Mouse (Mus musculus): ENCODE measurements around the gene Zfp691. TPM values are rescaled to one million over a fixed set of nuclear protein-coding genes. Genes with fewer than 3 reads are reported as not detected.

Gene Zfp691
- total RNA-seq, 2 experiments from 2014 or later, result 15.5 to 16.9 TPM

DNA sequence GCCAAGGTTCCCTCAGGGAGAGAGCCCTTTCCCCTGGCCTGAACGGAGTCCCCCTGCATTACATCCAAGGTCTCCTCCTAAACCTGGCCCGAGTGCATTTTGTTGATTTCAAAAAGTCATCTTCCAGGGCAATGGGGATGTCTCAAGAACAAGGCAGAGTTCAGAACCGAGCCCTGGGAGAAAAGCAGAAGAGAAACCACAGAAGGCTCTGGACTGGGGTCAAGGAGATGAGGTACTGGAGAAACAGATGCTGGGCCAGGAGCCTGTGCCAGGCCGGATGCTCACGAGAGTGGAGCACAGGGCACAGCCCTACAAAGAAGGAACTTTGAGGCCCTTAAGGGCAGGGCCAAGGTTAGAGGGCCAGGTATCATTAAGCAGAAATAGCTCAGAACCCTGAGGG, 3.7 kb upstream of the Zfp691 start:
- intact Hi-C loops (cut with DNase I), result no loop called here
- DNase-seq, result no peak

DNA sequence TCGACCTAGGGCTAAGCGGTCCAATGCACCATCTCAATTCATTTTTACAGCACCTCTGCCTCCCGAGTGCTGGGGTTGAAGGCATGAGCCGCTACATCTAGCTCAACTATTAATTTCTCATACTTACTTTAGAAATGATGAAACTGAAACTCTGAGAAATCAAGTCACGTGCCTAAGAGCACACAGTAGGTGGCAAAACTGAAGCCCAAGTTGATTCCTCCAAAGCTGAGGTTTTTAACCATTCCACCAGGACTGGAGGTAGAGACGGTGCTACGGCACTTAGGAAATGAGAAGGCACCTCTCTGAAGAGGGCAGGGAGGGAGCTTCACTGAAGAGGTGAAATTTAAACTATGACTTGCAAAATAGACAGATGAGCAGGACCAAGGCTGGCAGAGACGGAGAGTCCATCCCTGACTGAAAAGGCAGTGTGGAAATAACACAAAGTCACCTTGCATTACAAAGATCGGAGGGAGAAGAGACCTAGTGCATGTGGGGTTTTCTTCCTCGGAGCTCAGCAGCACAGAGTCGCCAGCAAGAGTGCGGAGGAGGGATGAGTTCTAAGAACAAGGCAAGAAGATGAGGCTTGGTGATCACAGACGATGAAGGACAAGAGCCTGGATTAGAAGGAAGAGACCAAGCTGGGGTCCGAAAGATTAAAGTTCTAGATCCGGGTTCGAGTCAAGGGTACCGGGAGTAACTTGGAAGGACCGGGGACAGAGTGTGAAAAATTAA, 910 bp downstream of the Zfp691 start:
- intact Hi-C loops (cut with DNase I), result no loop called here
- DNase-seq, result no peak

DNA sequence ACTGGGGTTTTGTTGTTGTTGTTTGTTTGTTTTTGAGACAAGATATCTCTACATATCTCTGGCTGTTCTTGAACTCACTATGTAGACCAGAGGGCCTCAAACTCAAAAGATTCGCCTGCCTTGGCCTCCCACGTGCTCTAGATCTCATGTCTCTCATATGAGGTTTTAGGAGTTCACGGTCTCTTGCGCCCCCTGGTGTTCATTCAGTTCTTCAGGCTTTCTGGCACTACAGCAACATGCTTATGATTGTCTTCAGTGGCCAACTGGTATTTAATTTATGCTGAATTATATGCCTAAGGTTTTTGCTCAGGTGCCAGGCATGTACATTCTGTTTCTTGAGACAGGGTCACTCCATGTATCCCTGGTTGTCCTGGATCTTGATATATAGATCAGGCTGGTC, 6.3 kb downstream of the Zfp691 start:
- intact Hi-C loops (cut with DNase I), result loop anchor here (1.0 to 5.0 kb wide), 2 partner anchors 35 to 162 kb away; no protein-coding TSS in a partner anchor
- DNase-seq, result peak; percentile 61 to 70

DNA sequence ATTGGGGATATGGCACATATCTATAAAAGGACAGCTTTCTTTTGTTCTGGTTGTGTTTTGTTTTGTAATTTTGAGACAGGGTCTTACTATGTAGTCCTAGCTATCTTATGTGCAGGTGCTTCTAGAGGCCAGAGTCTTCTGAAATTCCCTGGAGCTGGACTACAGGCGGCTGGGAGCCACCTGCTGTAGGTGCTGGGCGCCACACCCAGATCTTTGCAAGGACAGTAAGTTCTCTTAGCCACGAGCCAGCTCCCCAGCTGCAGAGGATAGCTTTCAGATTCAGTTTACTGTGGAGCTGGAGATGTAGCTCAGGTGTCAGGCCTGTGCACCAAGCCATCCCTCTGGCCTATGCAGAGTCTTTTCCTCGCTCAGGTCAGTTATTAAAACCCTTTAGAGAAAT, 6.9 kb downstream of the Zfp691 start:
- no peak for DNase-seq
- intact Hi-C loops (cut with DNase I), result loop anchor here (1.0 to 5.0 kb wide), 2 partner anchors 35 to 162 kb away; no protein-coding TSS in a partner anchor

DNA sequence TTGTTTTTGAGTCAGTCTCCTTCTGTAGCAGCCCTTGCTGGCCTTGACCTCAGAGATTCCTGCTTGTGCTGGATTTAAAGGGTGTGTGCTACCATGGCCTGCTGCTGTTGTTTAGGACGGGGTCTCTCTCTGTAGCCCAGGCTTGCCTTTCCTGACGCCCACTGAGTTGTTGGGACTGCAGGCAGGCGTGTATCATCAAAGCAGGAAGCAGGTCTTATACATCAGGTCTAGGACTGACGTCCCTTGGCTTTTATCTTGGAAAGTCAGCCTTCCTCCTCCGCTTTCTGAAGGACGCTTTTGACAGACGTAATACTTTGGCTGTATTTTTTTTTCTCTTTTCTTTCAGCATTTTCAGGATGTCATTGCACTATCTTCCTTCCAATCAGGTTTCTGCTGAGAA, 8.1 kb downstream of the Zfp691 start:
- DNase-seq, result no peak
- intact Hi-C loops (cut with DNase I), result loop anchor here (5.0 kb wide), 1 partner anchor 36 kb away; no protein-coding TSS in a partner anchor

DNA sequence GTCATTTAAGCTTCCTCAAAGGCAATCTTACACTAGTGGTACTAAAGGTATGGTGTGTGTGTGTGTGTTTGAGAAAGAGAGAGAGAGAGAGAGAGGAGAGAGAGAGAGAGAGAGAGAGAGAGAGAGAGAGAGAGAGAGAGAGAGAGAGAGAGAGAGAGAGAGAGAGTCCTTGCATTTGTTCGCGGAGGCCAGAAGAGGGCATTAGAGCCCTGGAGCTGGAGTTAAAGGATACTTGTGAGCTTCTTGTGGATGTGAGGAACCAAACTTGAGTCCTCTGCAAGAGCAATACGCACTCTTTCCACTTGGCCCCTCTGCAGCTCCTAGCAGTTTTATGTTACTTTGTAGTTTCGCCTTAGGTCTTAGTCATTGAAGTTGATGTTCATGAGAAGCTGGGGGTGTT, 11.0 kb downstream of the Zfp691 start:
- intact Hi-C loops (cut with DNase I), result no loop called here
- DNase-seq, result no peak

DNA sequence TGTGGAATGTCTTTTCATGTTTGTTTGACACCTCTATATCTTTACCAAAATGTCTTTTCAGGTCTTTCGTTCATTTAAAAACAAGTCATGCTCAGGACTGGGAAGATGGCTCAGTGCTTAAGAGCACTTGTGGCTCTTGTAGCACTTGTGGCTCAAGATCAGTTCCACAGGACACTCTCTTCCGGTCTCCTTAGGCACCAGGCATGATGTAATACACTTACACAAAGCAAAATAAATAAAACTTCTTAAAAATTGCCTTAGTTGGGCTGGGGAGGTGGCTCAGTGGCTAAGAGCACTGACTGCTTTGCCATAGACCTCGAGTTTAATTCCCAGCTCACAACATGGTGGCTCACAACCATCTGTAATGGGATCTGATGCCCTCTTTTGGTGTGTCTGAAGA, 12.6 kb downstream of the Zfp691 start:
- intact Hi-C loops (cut with DNase I), result no loop called here
- DNase-seq, result no peak

DNA sequence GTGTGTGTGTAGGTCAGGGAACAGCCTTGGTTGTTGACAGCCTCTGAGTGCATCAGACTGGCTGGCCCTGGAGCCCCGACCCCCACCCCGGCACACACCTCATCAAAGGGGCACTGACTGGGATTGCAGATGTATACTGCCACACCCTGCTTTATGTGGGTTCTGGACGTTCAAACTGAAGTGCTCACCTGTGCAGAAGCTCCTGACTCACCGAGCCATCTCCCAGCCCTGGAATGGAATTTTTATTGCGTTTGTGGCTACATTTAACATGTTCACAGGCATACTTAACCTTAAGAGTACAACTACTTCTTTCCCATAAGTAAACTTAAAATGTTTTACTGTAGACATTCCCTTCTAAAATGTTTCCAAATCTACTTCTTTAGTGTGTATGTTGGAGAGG, 16.1 kb downstream of the Zfp691 start:
- DNase-seq, result no peak
- intact Hi-C loops (cut with DNase I), result no loop called here

DNA sequence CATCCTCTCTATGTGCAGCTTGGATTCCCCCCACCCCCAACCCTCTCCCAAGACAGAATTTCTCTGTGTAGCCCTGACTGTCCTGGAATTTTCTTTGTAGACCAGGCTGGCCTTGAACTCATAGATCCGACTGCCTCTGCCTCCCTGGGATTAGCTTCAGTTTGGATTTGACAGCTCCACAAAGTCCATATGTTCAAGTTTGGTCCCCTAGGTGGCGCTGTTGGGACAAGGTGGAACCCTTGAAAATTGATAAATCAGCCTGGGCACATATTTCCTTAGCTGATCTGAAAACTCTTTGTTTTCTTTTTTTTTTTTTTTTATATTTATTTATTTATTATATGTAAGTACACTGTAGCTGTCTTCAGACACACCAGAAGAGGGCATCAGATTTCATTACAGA, 16.8 kb downstream of the Zfp691 start:
- peak in 1 of 2 experiments; percentile 38 for DNase-seq
- intact Hi-C loops (cut with DNase I), result no loop called here

DNA sequence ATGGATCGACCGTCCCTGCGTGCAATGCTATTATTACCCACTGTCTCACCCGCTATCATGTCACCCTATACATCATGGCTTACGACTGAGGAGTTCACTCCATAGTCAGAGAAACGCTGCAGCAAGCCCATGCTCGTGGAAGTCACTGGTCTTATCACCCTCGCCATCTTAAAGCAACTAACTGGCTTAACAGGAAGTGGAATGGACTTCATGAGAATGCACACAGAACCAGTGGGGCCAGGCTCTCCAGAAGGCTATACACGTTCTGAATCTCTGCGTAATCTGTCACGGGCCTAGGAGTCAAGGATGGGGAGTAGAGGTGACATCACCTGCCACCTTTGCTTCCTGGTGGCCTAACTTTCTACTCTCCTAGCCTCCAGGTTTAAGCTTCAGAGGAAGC, 25.3 kb downstream of the Zfp691 start:
- no peak for DNase-seq
- intact Hi-C loops (cut with DNase I), result no loop called here

DNA sequence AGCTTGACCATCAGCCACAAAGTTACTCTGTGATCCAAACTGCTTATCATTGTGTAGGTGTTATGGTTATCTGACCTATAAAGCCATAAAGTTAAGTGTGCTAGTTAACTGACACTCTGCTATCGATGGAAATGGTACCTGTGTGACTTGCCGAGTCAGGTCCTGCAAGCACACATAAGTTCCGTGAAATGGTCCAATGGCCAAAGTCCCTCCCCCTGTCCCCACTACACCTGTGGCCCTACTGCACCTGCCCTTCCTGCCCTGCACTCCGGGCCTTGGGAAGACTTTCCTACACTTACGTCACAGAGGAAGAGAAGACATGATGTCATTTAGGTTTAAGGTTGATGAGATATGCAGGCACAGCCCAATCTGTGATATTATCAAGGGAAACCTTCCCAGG, 26.6 kb downstream of the Zfp691 start:
- intact Hi-C loops (cut with DNase I), result no loop called here
- DNase-seq, result no peak

DNA sequence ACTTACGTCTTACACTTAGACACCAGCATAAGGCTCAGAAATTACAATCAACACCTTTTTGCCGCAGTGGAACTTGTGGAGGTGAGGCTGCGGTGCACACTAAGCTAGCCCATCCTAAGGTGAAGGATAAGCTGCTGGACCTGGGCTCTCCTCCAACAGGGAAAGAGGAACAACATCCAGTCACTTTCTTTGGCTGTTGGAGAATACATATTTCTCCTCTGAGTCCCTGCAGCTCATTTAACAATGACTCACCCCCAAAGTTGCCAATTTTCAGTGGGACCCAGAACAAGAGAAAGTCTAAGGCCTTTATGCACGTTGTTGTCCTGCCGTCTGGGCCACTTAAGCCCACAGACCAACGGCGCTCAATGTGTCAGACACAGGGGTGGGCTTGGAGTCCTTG, 27.2 kb downstream of the Zfp691 start:
- DNase-seq, result no peak
- intact Hi-C loops (cut with DNase I), result no loop called here

DNA sequence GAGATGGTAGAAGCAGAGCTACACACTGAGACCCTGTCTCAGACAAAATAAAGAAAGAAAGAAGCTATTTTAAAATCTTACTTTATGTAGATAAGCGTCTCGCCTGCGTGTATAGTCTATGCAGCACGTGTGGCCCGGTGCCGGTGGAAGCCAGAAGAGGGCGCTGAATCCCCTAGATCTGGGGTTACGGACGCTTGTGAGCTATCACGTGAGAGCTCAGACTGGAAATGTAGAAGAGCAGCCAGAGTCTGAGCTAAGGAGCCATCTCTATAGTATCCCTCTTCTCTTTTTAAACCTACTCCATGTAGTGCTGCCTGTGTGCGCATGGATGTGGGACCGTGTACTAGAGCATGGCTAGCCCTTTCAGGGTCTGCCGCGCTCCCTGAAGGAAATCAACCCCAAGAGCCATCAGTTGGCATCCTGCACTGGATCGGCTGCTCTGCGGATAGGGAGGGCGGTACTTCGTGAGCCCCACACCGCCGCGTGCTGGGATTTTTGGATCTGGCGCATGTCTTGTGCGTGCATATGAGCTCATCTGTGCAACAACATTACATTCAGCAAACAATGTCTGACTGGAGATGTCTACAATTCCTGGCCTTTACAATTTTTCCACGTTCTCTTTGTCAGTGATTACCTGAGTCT, 31.6 kb downstream of the Zfp691 start:
- no peak for DNase-seq
- intact Hi-C loops (cut with DNase I), result no loop called here

DNA sequence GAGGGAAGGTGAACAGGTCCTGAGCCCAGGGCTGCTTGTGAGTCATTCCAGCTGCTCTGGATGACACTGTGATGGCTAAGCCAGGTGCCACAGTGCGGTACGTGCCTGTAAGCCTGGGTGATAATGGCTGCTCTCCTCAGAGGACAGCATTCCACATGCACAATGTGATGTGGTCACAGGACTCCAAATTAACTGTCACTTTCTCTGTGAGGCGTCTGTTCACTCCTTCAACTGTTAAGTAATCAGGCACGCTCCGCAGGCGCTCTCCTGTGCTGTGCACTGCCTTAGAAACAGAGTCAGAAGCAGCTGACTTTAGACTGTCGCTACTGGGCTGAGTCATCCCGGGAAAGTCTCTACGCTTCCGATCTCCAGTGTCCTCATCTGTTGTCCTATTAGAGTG, 32.8 kb downstream of the Zfp691 start:
- no peak for DNase-seq
- intact Hi-C loops (cut with DNase I), result no loop called here

DNA sequence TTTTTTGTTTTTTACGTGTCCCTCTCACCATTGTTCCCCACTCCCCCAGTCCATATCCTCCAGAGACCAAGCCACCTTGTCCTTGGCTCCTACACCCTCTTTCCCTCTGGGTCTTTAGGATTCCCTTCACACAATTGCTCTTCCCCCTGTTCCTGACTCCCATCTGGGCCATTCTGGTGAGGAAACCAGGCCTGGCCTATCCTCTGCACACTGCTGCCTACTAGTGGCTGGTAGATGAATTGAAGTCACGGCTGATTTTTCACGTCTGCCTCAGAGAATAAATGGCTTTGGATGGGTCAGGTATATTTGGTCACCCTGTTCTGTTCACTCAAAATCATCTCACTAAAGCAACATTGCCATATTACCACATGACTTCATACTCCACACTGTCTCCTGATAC, 33.9 kb downstream of the Zfp691 start:
- DNase-seq, result no peak

DNA sequence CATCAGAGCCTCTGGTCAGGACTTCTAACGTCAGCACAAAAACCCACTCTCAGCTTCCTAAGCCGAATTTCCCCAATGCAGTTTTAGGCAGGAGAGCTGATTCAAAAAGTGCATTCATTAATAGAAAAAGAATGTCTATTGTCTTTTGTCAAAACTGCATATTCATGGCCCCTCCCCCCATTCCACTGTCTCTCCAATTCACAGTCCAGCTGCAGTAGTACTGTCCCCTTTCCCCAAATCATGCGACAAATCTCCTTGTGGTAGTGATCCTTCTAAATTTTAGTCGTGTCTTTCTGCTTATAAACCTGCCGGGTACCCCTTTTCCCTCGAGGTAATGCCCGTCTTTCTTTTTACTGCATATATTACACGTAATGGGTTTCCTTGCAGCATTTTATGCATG, 35.2 kb downstream of the Zfp691 start:
- intact Hi-C loops (cut with DNase I), result no loop called here

More for the DNA sequence above, 33.9 kb downstream of the Zfp691 start:
- intact Hi-C loops (cut with DNase I), result no loop called here

DNA sequence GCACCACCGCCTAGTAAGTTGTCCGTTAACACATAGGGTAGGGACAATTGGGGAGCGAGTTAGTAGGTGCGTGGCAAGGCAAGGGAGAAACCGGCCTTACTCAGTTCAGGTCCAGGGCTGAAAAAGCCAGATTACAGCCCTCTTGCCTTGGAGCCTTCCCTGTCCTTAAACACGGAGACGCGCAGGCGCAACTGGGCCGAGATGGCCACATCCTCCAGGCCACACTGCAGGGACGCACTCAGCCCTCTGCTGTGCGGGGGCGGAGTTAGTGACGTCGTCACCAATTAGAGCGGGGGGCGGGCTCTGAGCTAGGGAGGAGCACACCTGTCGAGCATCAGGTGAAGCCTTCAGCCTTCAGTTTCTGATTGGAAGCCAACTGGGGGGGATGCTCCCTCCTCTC, 35.8 kb downstream of the Zfp691 start:
- intact Hi-C loops (cut with DNase I), result no loop called here
- no peak for DNase-seq

More for the DNA sequence above, 35.2 kb downstream of the Zfp691 start:
- DNase-seq, result no peak

DNA sequence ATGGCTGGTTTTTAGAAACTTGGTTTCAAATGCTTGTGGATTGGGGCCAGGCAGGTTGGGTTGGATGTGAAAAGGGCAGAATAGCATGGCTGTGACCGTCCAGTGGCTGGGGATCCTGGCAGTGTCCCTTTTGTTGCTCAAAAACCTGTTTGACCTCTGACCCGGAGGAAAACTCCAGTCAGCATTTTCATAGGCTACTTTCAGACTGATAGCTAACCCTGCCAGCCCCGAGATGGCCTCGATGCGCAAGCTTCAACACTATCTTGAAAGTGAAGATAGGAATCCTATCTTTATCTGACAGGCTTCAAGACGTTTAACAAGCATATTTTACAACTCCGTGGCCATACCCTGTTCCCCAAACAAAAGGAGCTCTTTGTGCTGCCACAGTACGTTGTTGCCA, 36.7 kb downstream of the Zfp691 start:
- no peak for DNase-seq
- intact Hi-C loops (cut with DNase I), result no loop called here

DNA sequence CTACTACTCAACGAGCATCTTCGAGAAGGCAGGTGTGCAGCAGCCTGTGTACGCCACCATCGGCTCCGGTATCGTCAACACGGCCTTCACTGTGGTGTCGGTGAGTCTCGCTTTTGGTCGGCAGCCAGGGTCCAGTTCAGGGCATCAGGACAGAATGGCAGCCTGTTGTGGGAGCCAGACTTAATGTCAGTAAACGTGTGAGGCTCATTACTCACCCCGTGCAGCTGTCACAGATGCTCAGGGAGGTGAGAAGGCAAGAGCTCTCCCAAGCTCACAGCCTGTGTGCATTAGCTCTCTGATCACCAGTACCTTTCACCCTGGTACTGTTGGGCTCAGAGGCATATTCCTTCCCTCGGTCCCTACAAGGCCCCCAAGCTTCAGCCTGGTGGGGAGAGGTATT, 40.1 kb downstream of the Zfp691 start:
- intact Hi-C loops (cut with DNase I), result no loop called here
- DNase-seq, result no peak

DNA sequence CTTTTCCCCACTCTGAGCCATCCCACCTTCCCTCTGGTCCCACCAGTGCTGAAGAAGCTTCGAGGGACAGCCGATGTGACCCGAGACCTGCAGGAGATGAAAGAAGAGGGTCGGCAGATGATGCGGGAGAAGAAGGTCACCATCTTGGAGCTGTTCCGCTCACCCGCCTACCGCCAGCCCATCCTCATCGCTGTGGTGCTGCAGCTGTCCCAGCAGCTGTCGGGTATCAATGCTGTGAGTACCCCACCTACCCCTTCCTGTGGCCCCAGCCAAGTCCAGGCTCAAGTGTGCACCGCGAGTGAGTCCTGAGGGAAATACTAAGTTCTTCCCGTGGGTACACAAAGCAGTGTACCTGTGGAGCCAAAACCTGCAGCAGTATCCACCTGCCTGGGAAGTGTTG, 40.7 kb downstream of the Zfp691 start:
- intact Hi-C loops (cut with DNase I), result no loop called here
- DNase-seq, result no peak

DNA sequence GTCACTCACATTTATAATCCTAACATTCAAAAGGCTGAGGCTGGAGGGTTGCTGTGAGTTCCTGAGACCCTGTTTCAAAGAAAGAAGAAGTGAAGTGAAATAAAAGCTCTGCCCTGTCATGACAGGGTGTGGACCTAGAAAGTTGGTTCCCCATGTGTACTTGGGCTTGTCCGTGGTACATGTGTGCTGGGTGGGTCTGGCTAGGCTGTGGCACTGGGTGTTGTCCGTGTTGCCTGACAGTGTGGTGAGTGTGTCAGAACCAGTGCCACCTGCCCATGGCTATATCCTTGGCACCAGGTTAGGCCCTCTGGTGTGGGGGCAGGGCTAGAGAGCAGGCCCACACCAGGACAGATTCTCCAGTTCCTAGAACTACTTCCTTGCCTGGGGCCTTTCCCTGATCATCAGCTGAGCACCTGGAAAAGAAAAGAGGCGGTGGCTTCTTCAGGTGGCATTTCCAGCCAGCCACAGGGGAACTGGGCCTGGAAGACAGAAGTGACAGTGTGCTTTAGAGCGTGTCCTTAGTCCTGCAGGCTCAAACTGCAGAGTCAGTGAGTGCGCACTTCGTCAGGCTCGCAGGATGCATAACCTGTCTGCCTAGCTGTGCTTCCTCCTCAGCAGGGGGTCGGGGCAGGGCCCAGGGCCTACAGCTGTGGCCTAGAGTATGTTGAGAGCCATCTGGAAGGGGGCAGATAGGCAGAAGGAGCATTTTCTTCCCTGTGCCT, 42.6 kb downstream of the Zfp691 start:
- intact Hi-C loops (cut with DNase I), result no loop called here
- DNase-seq, result no peak

DNA sequence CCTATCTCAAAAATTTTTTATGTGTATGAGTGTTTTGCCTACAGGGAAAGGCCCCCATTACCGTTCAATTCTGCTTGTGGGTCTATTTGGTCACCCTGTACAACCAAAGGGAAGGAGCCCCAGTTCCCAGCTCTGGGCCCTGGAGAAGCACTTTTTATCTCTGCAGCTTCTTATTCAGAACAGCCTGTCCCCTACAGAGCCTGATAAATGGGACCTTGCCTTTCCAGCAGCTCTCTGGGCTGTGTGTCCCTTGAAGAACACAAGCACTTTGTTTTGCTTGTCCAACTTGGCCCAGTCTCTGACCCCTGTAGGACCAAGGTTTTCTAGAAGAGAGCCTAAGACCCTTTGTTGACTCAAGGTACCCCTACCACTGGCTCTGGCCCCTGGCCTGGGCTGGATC, 44.9 kb downstream of the Zfp691 start:
- intact Hi-C loops (cut with DNase I), result no loop called here
- no peak for DNase-seq
